Mouse (Mus musculus): ENCODE data around the gene Ppwd1. TPM values are rescaled to one million over a fixed set of nuclear protein-coding genes. Genes with fewer than 3 reads are reported as not detected.
A peak's percentile ranks its signal among the peaks of the same experiment; 100 is the strongest.

The Ppwd1 gene
- polyA plus RNA-seq, 1 experiment: 7.4 TPM

DNA sequence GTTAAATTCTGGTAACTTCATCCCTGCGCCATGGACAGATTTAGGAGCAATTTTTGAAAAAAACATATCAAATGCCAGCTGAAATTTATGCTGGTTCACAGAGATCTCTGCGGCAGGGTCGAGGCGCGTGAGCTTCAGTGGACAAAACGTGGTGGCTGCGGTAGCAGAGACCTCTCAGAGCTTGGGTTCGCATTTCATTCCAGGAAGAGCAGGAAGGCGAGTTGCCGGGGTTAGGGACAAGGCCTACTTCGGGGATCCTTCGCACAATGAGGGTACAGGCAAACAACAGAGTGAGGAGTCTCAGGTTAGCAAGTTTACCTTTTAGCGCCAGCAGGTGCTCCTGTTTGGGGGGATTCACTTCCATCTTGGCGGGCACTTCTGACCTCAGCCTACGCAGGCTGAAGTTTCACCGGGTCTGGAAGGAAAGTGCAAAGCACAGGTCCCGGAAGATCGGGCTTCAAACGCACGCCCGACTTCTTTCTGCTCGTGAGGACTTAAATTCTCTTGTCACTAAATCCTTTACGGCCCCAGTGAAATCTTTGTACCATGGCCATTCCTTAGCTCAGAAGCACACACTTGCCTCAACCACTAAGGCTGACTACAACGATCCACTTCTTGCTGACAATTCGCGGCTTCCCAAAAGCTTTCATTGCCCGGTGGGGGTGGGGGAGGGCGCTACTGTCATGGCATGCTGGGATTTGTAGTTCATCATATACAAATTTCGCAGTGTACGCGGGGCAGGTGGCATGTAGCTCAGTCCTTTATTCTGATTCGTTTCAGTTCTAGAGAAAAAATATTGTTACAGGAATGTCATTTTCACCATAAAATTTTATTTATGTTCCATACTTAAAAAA, 50.6 kb downstream of the Ppwd1 start, which contains the start of gene Trappc13:
TSS of gene Trappc13 (minus strand) at position 674 of the 854 bp plus-strand sequence.
- H3K4me1 ChIP-seq (ENCODE audit: control insufficient read depth, insufficient read depth, low read length): no peaks in the 10 kb centered on the region; the same call in 1 of the 2 replicates
- TF ChIP-seq POLR2A (IDR thresholded peaks at IDR 0.05; ENCODE audit: extremely low read depth, insufficient read depth, low read length): peak; percentile 85
- TF ChIP-seq CTCF (IDR thresholded peaks at IDR 0.05; ENCODE audit: extremely low read depth, insufficient read depth, low read length): no peak
- peak within 1 kb of the TSS; percentile 38; the same call in 1 of the 2 replicates for H3K27ac ChIP-seq (ENCODE audit: insufficient read depth, low read length)
- H3K4me3 ChIP-seq (ENCODE audit: insufficient read depth, low read length): peak within 1 kb of the TSS; percentile 74

DNA sequence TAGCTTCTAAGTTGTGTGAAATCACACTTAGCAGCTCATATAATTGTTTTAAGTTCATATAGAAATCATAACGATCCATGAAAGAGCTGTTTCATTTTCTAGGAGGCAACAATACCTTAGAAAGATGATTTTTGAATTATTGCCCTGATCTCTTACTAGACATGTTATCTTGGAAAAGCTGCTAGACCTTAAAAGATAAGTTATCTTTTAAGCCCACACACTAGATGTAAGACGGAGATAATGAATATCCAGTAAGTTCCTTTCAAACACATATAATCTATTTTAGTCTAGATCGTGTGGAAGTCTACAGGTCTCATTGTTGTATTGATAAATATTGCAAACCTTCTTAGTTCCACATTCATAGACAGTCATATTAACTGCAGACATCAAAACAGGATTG, 51.8 kb downstream of the Ppwd1 start:
- H3K4me1 ChIP-seq (ENCODE audit: control insufficient read depth, insufficient read depth, low read length): no peaks in the 10 kb centered on the region; the same call in 1 of the 2 replicates
- H3K4me3 ChIP-seq (ENCODE audit: insufficient read depth, low read length): peak overlapping the region; percentile 74; the same call in 1 of the 2 replicates
- TF ChIP-seq CTCF (IDR thresholded peaks at IDR 0.05; ENCODE audit: extremely low read depth, insufficient read depth, low read length) (no peak), POLR2A (IDR thresholded peaks at IDR 0.05; ENCODE audit: extremely low read depth, insufficient read depth, low read length) (no peak)
- H3K27ac ChIP-seq (ENCODE audit: insufficient read depth, low read length): no peak overlapping the region

DNA sequence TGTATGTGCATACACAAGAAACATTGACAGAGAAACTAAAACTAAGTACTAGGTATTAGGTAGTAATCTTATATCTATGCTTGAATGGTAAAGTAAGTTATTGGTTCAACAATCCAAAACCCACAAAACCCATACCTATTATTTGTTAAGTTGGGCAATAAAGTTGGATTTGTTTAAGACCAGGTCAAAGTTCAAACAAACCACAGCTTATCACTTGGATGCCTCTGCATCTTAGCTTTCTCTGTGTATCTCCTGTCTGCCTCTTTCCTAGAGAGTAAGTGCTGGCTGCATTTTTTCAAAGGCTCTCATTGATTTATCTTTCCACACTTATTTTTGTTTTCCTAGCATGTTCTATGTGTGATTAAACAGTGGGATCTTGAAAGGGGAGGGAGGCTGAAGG, 56.1 kb downstream of the Ppwd1 start:
- Histone ChIP-seq H3K4me3 (ENCODE audit: insufficient read depth, low read length) (no peak overlapping the region), H3K4me1 (ENCODE audit: control insufficient read depth, insufficient read depth, low read length) (no peaks in the 10 kb centered on the region; the same call in 1 of the 2 replicates), H3K27ac (ENCODE audit: insufficient read depth, low read length) (no peak overlapping the region)
- TF ChIP-seq POLR2A (IDR thresholded peaks at IDR 0.05; ENCODE audit: extremely low read depth, insufficient read depth, low read length) (no peak), CTCF (IDR thresholded peaks at IDR 0.05; ENCODE audit: extremely low read depth, insufficient read depth, low read length) (no peak)

DNA sequence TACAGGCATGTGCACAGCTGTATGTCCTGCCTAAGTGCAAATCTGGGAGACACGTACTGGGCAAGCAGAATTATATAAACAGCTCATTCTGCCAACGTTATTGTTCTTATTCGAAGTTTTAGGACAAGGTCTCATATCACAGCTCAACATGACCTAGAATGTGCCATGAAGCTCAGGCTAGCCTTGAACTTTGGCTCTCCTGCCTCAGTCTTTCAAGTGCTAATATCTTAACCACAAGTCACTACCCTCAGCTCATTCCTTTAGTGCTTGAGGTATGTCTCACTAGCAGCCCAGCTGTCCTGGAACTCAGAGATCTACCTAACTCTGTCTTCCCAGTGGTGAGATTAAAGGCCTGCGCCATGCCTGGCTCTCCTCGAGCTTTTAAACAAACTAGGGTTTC, 56.9 kb downstream of the Ppwd1 start:
- no peak for TF ChIP-seq POLR2A (IDR thresholded peaks at IDR 0.05; ENCODE audit: extremely low read depth, insufficient read depth, low read length)
- no peak for TF ChIP-seq CTCF (IDR thresholded peaks at IDR 0.05; ENCODE audit: extremely low read depth, insufficient read depth, low read length)
- no peak overlapping the region for H3K27ac ChIP-seq (ENCODE audit: insufficient read depth, low read length)
- H3K4me3 ChIP-seq (ENCODE audit: insufficient read depth, low read length): no peak overlapping the region
- no peaks in the 10 kb centered on the region; the same call in 1 of the 2 replicates for H3K4me1 ChIP-seq (ENCODE audit: control insufficient read depth, insufficient read depth, low read length)

DNA sequence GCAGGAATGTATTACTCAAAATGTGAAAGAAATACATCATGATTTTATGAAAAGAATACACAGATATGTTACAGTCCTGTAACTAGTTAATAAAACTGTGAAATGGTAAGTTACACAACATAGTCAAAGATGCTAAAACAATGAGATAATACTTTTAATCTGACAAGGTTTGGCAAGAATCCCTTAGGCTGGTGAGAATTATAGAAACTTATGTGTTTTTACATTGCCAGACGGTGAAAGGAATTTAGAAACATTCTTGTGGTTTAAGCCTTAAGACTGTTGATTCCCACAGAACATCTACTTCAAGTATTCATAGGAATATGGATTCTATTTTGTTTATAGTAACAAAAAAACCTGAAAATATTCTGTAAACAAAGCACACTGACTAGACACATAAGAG, 73.0 kb downstream of the Ppwd1 start:
- Histone ChIP-seq H3K4me1 (ENCODE audit: control insufficient read depth, insufficient read depth, low read length) (no peaks in the 10 kb centered on the region), H3K27ac (ENCODE audit: insufficient read depth, low read length) (no peak overlapping the region), H3K4me3 (ENCODE audit: insufficient read depth, low read length) (no peak overlapping the region)
- TF ChIP-seq POLR2A (IDR thresholded peaks at IDR 0.05; ENCODE audit: extremely low read depth, insufficient read depth, low read length) (no peak), CTCF (IDR thresholded peaks at IDR 0.05; ENCODE audit: extremely low read depth, insufficient read depth, low read length) (no peak)

Other genes starting within 250 kb of the Ppwd1 start
- gene Nln, start 119.2 kb downstream of the Ppwd1 start, polyA plus RNA-seq (2012; rRNA removed): 19.9 and 21.2 TPM in 2 replicates
- 96.1 and 99.2 TPM in 2 replicates for gene Sgtb, start 119.1 kb downstream of the Ppwd1 start, polyA plus RNA-seq (2012; rRNA removed)
- 26.8 and 27.5 TPM in 2 replicates for gene Trappc13, start 50.4 kb downstream of the Ppwd1 start, polyA plus RNA-seq (2012; rRNA removed)
- 33.5 and 34.8 TPM in 2 replicates for gene Trim23, start 50.0 kb downstream of the Ppwd1 start, polyA plus RNA-seq (2012; rRNA removed)
- gene Cenpk, start 232 bp downstream of the Ppwd1 start, polyA plus RNA-seq (2012; rRNA removed): 1.2 and 1.6 TPM in 2 replicates
- 2.0 and 2.2 TPM in 2 replicates for gene Adamts6, start 59.0 kb upstream of the Ppwd1 start, polyA plus RNA-seq (2012; rRNA removed)

Data from cortical plate, adult 2 months (tissue).